Mouse (Mus musculus): ENCODE measurements at regions not wholly inside any gene's neighbourhood (a gene's known extent, or its start where the extent isn't known, plus 50 kb on each side); places are given as distances from the start of the nearest gene placed in this dataset.

DNA sequence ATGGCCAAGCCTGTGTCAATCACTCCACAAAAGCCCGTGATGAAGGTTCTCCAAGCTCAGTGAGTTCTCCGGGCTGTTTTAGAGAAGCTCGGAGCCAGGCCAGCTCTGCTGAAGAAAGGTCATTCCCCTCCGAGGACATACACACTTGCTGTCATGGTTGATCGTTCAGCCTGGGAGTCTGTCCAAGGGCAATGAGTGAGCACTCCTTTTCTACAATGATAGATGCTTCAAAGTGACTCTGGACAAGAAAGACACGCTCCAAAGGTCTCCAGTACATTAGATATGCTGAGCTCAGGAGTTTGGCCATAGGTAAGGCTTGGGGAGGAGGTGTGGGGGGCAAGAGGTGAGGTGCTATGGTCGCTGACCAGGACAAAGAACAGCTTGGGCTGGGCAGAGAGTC, 66.5 kb upstream of the 1700016C15Rik start:
- no peak overlapping the region for H3K27ac ChIP-seq (ENCODE audit: low read length)
- H3K27me3 ChIP-seq (ENCODE audit: control insufficient read depth, insufficient read depth, low read depth, low read length): no peaks in the 10 kb centered on the region
- WGBS (ENCODE audit: insufficient replicate concordance): 57% methylated on average over 7 of the region's 7 CpGs
- H3K9ac ChIP-seq (ENCODE audit: low read depth, low read length): no peak overlapping the region
- no peak for ATAC-seq (ENCODE audit: low read depth)
- H3K4me2 ChIP-seq (ENCODE audit: low read depth, low read length): no peak overlapping the region
- no peaks in the 10 kb centered on the region for H3K9me3 ChIP-seq (replicated peaks; ENCODE audit: control insufficient read depth, low read length)
- H3K36me3 ChIP-seq (ENCODE audit: control insufficient read depth, insufficient read depth): no peaks in the 10 kb centered on the region
- H3K4me3 ChIP-seq (ENCODE audit: low read depth, low read length): no peak overlapping the region
- no peaks in the 10 kb centered on the region for H3K4me1 ChIP-seq (ENCODE audit: control insufficient read depth, low read depth, low read length)

DNA sequence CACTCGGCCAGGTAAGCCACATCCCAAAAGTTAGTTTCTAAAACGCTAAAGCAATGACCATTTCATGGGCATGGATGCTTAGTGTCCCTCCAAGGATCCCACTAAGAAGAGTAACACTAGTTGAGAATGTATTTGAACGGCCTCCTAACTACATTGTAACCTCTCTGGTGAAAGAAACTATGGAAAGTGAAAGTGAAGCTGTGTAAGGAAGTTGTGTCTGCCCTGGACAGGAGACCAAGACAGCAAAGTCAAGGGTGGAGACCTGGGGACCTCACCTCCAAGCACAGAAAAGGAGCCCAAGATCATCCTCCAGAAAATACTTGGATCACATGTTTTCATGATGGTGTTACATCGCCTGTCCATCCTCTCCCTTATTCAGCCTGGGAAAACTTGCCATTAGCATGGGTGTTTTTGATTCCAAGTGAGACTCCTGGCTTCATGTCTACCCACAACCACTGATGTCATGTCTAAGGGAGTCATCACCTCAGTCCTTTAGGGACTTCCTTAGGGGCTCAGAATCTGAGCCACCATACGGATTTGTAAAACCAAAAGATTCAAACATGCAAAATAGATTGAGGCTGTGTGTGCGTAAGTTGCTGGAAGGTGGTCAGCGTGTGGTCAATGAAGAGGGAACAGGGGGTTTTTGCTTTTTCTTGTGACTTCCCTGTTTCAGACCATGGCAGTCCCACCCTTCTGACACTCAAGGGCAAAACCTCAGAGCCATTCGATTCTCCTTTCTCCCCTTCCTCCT, 62.4 kb upstream of the 1700016C15Rik start:
- H3K4me2 ChIP-seq (ENCODE audit: low read depth, low read length): no peak overlapping the region
- no peak overlapping the region for H3K9ac ChIP-seq (ENCODE audit: low read depth, low read length)
- no peak overlapping the region for H3K4me3 ChIP-seq (ENCODE audit: low read depth, low read length)
- ATAC-seq (ENCODE audit: low read depth): no peak
- H3K27me3 ChIP-seq (ENCODE audit: control insufficient read depth, insufficient read depth, low read depth, low read length): no peaks in the 10 kb centered on the region
- no peaks in the 10 kb centered on the region for H3K9me3 ChIP-seq (replicated peaks; ENCODE audit: control insufficient read depth, low read length)
- WGBS (ENCODE audit: insufficient replicate concordance): 47% methylated on average over 8 of the region's 8 CpGs
- no peaks in the 10 kb centered on the region for H3K4me1 ChIP-seq (ENCODE audit: control insufficient read depth, low read depth, low read length)
- no peak overlapping the region for H3K27ac ChIP-seq (ENCODE audit: low read length)
- H3K36me3 ChIP-seq (ENCODE audit: control insufficient read depth, insufficient read depth): no peaks in the 10 kb centered on the region

DNA sequence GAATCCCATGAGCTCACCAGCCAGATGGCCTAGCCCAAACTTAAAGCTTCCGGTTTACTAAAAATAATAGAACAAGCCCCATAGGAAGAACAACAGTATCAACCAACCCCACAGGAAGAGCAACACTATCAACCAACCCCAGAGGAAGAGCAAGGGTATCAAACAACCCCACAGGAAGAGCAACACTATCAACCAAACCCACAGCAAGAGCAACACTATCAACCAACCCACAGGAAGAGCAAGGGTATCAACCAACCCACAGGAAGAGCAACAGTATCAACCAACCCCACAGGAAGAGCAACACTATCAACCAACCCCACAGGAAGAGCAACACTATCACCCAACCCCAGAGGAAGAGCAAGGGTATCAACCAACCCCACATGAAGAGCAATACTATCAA, 59.0 kb upstream of the 1700016C15Rik start:
- Histone ChIP-seq H3K9ac (ENCODE audit: low read depth, low read length) (no peak overlapping the region), H3K4me1 (ENCODE audit: control insufficient read depth, low read depth, low read length) (no peaks in the 10 kb centered on the region), H3K4me2 (ENCODE audit: low read depth, low read length) (no peak overlapping the region), H3K9me3 (replicated peaks; ENCODE audit: control insufficient read depth, low read length) (no peaks in the 10 kb centered on the region), H3K4me3 (ENCODE audit: low read depth, low read length) (no peak overlapping the region), H3K36me3 (ENCODE audit: control insufficient read depth, insufficient read depth) (no peaks in the 10 kb centered on the region), H3K27ac (ENCODE audit: low read length) (no peak overlapping the region), H3K27me3 (ENCODE audit: control insufficient read depth, insufficient read depth, low read depth, low read length) (no peaks in the 10 kb centered on the region)
- ATAC-seq (ENCODE audit: low read depth): no peak
- 48% methylated on average over 1 of the region's 1 CpGs for WGBS (ENCODE audit: insufficient replicate concordance)

DNA sequence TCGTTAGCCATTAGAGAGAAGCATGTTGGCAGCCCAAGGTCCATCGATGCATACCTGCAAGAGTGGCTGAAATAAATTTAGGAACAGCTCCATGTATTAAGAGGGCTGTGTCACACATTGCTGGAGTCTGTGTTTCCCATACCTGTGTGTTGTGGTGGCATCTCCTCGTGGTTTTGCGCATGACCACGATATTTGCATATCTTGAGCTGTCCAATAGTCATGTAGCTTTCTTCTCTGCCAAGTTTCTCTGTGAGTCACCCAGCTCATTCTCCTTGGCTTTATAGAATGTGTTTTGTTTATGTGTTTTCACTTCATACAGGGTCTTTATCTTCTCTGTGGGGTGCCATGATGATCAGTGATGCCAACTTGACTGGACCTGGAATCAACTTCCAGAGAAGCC, 53.0 kb upstream of the 1700016C15Rik start:
- Histone ChIP-seq H3K27me3 (ENCODE audit: control insufficient read depth, insufficient read depth, low read depth, low read length) (no peaks in the 10 kb centered on the region), H3K4me1 (ENCODE audit: control insufficient read depth, low read depth, low read length) (no peaks in the 10 kb centered on the region; the same call in 1 of the 2 replicates), H3K4me3 (ENCODE audit: low read depth, low read length) (no peak overlapping the region), H3K9me3 (replicated peaks; ENCODE audit: control insufficient read depth, low read length) (no peaks in the 10 kb centered on the region), H3K36me3 (ENCODE audit: control insufficient read depth, insufficient read depth) (no peaks in the 10 kb centered on the region), H3K4me2 (ENCODE audit: low read depth, low read length) (no peak overlapping the region), H3K9ac (ENCODE audit: low read depth, low read length) (no peak overlapping the region), H3K27ac (ENCODE audit: low read length) (no peak overlapping the region)
- 64% methylated on average over 5 of the region's 5 CpGs for WGBS (ENCODE audit: insufficient replicate concordance)
- ATAC-seq (ENCODE audit: low read depth): no peak

DNA sequence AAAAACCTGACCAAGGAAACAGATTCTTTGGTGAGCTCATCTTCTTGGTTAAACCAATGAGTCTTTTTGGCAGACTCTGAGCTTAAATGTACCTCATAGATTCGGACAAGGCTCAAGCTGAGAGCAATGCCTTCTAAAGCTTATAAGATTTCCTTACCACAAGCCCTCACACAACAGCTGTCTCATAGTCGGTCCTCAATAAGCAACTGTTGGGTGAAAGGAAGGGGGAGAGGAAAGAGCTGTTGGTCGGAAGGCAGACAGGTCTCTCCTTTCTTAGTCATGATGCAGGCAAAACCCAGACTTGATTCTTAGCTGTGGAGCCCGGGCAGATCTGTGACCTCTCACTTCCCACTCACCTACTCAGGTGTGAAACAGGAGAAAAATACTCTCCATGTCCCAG, 50.8 kb upstream of the 1700016C15Rik start:
- 52% methylated on average over 4 of the region's 4 CpGs for WGBS (ENCODE audit: insufficient replicate concordance)
- H3K9me3 ChIP-seq (replicated peaks; ENCODE audit: control insufficient read depth, low read length): no peaks in the 10 kb centered on the region
- no peaks in the 10 kb centered on the region for H3K27me3 ChIP-seq (ENCODE audit: control insufficient read depth, insufficient read depth, low read depth, low read length)
- no peaks in the 10 kb centered on the region; the same call in 1 of the 2 replicates for H3K4me1 ChIP-seq (ENCODE audit: control insufficient read depth, low read depth, low read length)
- no peaks in the 10 kb centered on the region for H3K36me3 ChIP-seq (ENCODE audit: control insufficient read depth, insufficient read depth)
- H3K27ac ChIP-seq (ENCODE audit: low read length): no peak overlapping the region
- H3K4me2 ChIP-seq (ENCODE audit: low read depth, low read length): no peak overlapping the region
- no peak overlapping the region for H3K9ac ChIP-seq (ENCODE audit: low read depth, low read length)
- H3K4me3 ChIP-seq (ENCODE audit: low read depth, low read length): no peak overlapping the region
- no peak for ATAC-seq (ENCODE audit: low read depth)
